Mouse (Mus musculus) liver, embryonic 15.5 days (tissue): ENCODE measurements around the gene Maml2. TPM values are rescaled to one million over a fixed set of nuclear protein-coding genes. Genes with fewer than 3 reads are reported as not detected.

Experiments used
- ATAC-seq: fragments of 200-750 bp; cut with Nextera tagmentation; 2 replicates; pipeline ENCODE4 v1.8.0; 2017; ENCODE audit warnings: moderate number of reproducible peaks, mild to moderate bottlenecking, moderate library complexity; ENCODE audit not compliant: insufficient read depth
- H3K27ac ChIP-seq: fragments of 300-500 bp; sonication (generic); replicated peaks from 2 replicates; pipeline ENCODE4 v1.5.1; 2015; ENCODE audit warnings: mild to moderate bottlenecking, inconsistent platforms
- H3K27me3 ChIP-seq: fragments of 300-500 bp; sonication (generic); 2 replicates; pipeline ENCODE4 v1.6.1; 2015; ENCODE audit warnings: mild to moderate bottlenecking, inconsistent platforms
- H3K36me3 ChIP-seq: fragments of 300-500 bp; sonication (generic); replicated peaks from 2 replicates; pipeline ENCODE4 v1.6.1; 2015; ENCODE audit warnings: moderate library complexity, mild to moderate bottlenecking, inconsistent platforms
- H3K4me1 ChIP-seq: fragments of 300-500 bp; sonication (generic); replicated peaks from 2 replicates; pipeline ENCODE4 v1.6.1; 2015; ENCODE audit warnings: inconsistent platforms
- H3K4me2 ChIP-seq: fragments of 300-500 bp; sonication (generic); 2 replicates; pipeline ENCODE4 v1.6.1; 2015; ENCODE audit warnings: moderate library complexity, mild to moderate bottlenecking, inconsistent platforms
- H3K4me3 ChIP-seq: fragments of 300-500 bp; sonication (generic); replicated peaks from 2 replicates; pipeline ENCODE4 v1.5.1; 2015; ENCODE audit warnings: mild to moderate bottlenecking, inconsistent platforms
- H3K9ac ChIP-seq: fragments of 300-500 bp; sonication (generic); 2 replicates; pipeline ENCODE4 v1.6.1; 2015; ENCODE audit warnings: moderate library complexity, mild to moderate bottlenecking, inconsistent platforms
- H3K9me3 ChIP-seq: fragments of 300-500 bp; sonication (generic); replicated peaks from 2 replicates; pipeline ENCODE4 v1.6.1; 2016; ENCODE audit warnings: inconsistent platforms
- WGBS: fragments of 180-500 bp; shearing (Covaris S2); methylation state at CpG from one replicate; pipeline ENCODE4 v1.1.7; 2015; ENCODE audit warnings: mixed read lengths; ENCODE audit not compliant: insufficient replicate concordance; 5-methylcytosine and 5-hydroxymethylcytosine counted together
- polyA plus RNA-seq: library from polyadenylated mRNA; unstranded; fragments of >200 nt; fragmentation: Nextera tagmentation; extraction: Ambion mirVana; gene quantifications from 2 replicates; pipeline ENCODE4 v1.2.1, GENCODE M21; 2015

The Maml2 gene
- polyA plus RNA-seq, 1 experiment from 2014 or later: 0.84 TPM

DNA sequence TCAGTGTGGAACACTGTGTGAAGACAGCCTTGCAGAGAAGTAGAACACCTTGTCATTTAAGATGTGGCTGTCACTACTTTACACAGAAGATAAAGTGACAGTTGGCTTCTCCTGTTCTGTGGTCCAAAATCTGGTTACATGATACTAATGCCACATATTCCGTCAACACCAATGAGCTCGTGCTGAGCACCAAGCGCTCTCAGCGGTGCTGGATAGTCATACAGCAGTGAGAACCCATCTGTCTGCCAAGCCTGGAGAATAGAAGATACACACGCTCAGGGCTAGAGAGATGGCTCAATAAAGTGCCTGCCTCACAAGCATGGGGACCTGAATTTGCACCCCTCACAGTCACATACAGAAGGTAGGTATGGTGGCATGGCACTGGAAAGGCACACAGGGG lies 177.2 kb downstream of the Maml2 start:
- Histone ChIP-seq H3K4me1 (no peaks in the 10 kb centered on the region), H3K9me3 (no peaks in the 10 kb centered on the region), H3K27ac (no peak overlapping the region), H3K36me3 (no peaks in the 10 kb centered on the region), H3K4me3 (no peak overlapping the region), H3K4me2 (no peak overlapping the region), H3K9ac (no peak overlapping the region), H3K27me3 (no peaks in the 10 kb centered on the region)
- ATAC-seq: no peak
- WGBS: 70% methylated on average over 5 of the region's 5 CpGs

DNA sequence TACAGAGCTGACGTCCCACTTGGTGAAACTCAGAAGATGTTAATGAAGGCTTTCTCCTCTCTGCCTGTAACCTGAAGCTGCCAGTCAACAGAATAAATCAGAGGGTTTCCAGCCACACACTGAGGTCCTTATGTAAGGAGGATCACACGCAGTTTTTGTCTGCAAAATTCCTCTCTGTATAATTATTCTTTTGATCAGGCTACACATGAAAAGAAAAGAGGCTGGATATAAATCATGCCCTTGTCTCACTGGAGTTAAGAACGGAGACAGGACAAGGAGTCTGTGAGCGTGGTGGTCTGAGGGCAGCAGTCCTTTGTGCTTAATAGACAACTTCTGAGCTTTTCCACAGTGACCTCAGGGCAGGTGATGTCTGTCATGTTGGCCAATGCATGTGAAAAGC lies 181.5 kb downstream of the Maml2 start:
- Histone ChIP-seq H3K36me3 (no peaks in the 10 kb centered on the region), H3K4me1 (no peaks in the 10 kb centered on the region), H3K9ac (no peak overlapping the region), H3K27me3 (no peaks in the 10 kb centered on the region), H3K4me3 (no peak overlapping the region), H3K9me3 (no peaks in the 10 kb centered on the region), H3K4me2 (no peak overlapping the region), H3K27ac (no peak overlapping the region)
- no peak for ATAC-seq
- 57% methylated on average over 4 of the region's 4 CpGs for WGBS

DNA sequence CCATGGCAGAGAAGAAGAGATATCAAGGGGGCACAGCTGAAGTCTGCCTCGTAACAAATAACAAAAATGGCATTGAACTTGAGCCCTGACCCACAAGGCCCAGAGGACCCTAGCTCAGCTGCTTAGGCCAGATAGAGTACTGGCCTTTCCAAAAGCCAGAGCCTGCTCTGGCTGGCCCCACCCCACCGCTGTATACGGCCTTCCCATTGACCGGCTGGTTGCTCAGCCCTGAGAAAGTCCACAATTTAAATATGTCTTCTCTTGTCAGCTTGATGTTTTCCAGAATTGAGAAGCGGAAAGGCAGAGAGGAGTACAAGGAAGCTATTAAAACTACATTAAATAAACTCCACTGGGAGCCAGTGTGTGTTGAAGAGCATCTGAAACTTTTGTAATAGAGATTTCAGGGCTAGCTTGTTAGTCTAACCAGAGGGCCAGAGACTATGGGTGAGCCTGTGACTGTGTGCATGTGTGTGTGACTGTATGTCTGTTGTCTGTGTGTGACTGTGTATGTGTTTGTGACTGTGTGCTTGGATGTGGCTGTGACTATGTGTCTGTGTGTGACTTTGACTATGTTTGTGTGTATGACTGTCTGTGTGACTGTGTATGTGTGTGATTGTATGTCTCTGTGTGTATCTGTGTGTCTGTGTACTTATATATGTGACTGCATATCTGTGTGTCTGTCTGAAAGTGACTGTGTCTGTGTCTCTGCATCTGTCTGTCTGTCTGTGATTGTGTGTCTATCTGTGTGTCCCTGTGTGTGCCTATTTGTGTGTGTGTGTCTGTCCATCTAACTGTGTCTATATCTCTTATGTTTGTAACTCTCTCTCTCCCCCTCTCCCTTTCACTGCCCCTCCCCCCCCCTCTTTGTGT lies 185.7 kb downstream of the Maml2 start:
- no peaks in the 10 kb centered on the region for H3K36me3 ChIP-seq
- H3K4me1 ChIP-seq: no peaks in the 10 kb centered on the region
- H3K4me2 ChIP-seq: no peak overlapping the region
- no peaks in the 10 kb centered on the region for H3K27me3 ChIP-seq
- H3K9me3 ChIP-seq: no peaks in the 10 kb centered on the region
- ATAC-seq: no peak
- H3K9ac ChIP-seq: no peak overlapping the region
- no peak overlapping the region for H3K4me3 ChIP-seq
- no peak overlapping the region for H3K27ac ChIP-seq
- WGBS: 56% methylated on average over 5 of the region's 5 CpGs

GRCm38 (mm10) chr9:13484267-13485240 lies 186.8 kb downstream of the Maml2 start:
- Histone ChIP-seq H3K9me3 (no peaks in the 10 kb centered on the region), H3K9ac (no peak overlapping the region), H3K4me2 (no peak overlapping the region), H3K36me3 (no peaks in the 10 kb centered on the region), H3K27me3 (no peaks in the 10 kb centered on the region), H3K4me1 (no peaks in the 10 kb centered on the region), H3K4me3 (no peak overlapping the region), H3K27ac (no peak overlapping the region)
- ATAC-seq: no peak
- WGBS: 44% methylated on average over 12 of the region's 12 CpGs

DNA sequence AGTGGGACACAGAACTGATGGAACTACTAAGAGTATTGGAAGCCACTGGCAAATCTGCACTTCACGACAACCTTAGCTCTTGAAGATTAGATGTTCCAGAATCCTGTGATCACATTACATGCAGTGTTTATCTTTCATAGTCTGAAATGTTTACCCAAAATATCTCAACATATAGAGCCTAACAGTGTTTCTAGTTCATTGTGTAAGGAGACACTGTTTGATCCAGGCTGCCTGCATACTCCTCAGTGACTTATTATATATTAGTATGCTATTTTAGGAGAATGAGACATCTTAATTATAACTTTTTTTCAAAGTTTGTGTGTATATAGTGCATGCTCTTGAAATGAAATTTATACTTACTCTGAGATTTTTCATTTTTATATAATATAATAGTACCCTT lies 188.2 kb downstream of the Maml2 start:
- WGBS: 63% methylated on average over 1 of the region's 1 CpGs
- H3K4me3 ChIP-seq: no peak overlapping the region
- H3K27me3 ChIP-seq: no peaks in the 10 kb centered on the region
- ATAC-seq: no peak
- no peaks in the 10 kb centered on the region for H3K4me1 ChIP-seq
- H3K9ac ChIP-seq: no peak overlapping the region
- H3K36me3 ChIP-seq: no peaks in the 10 kb centered on the region
- H3K27ac ChIP-seq: no peak overlapping the region
- H3K4me2 ChIP-seq: no peak overlapping the region
- H3K9me3 ChIP-seq: no peaks in the 10 kb centered on the region

DNA sequence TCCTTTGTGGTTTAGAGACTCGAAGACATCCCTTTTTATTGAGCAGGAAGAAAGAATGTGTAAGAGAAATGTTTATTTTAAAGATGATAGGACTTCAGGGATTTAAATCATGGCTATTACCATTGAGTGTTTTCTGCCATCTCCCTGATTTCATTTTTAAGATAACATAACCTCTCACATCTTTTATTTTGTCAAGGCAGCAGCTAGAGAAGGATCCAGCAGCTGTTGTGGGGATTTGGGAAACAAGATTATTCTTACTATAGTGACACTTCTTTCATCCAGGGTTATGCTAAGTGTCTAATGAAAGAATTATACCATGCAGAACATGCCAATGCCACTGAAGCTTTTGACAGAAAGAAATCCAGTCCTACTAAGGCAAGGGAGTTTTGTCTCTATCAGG lies 193.3 kb downstream of the Maml2 start:
- 16% methylated on average over 1 of the region's 1 CpGs for WGBS
- Histone ChIP-seq H3K27ac (no peak overlapping the region), H3K9ac (no peak overlapping the region), H3K9me3 (no peaks in the 10 kb centered on the region), H3K4me2 (no peak overlapping the region), H3K4me1 (no peaks in the 10 kb centered on the region), H3K4me3 (no peak overlapping the region), H3K36me3 (no peaks in the 10 kb centered on the region), H3K27me3 (no peaks in the 10 kb centered on the region)
- ATAC-seq: no peak

- no peak overlapping the region for H3K9ac ChIP-seq
- H3K36me3 ChIP-seq: no peaks in the 10 kb centered on the region
- no peak for ATAC-seq
- WGBS: 60% methylated on average over 9 of the region's 9 CpGs
- H3K27me3 ChIP-seq: no peaks in the 10 kb centered on the region
- no peak overlapping the region for H3K4me3 ChIP-seq
- no peaks in the 10 kb centered on the region for H3K4me1 ChIP-seq
- H3K4me2 ChIP-seq: no peak overlapping the region
- H3K9me3 ChIP-seq: no peaks in the 10 kb centered on the region
- H3K27ac ChIP-seq: no peak overlapping the region
Measured at GRCm38 (mm10) chr9:13491854-13492620, 194.3 kb downstream of the Maml2 start.

DNA sequence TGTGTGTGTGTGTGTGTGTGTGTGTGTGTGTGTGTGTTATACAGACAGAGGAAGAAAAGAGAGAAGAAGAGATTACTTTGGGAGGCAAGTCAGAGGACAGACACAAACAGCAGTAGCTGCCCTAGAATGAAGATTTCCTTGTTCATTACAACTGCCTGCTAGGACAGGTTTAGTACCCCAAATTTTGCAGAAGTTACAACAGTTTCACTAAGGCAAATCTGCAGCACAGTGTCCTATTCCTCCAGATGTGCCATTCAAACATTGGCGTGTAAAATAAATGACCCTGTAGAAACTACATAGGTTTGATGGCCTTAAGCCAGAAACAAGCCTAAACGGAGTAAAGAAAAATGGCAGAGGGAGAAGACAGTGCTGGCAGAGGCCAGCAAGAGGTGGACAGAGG lies 195.1 kb downstream of the Maml2 start:
- H3K4me2 ChIP-seq: no peak overlapping the region
- ATAC-seq: no peak
- H3K27me3 ChIP-seq: no peaks in the 10 kb centered on the region
- H3K27ac ChIP-seq: no peak overlapping the region
- H3K9ac ChIP-seq: no peak overlapping the region
- H3K9me3 ChIP-seq: no peaks in the 10 kb centered on the region
- WGBS: 65% methylated on average over 2 of the region's 2 CpGs
- H3K36me3 ChIP-seq: no peaks in the 10 kb centered on the region
- no peaks in the 10 kb centered on the region for H3K4me1 ChIP-seq
- H3K4me3 ChIP-seq: no peak overlapping the region

- WGBS: 59% methylated on average over 2 of the region's 2 CpGs
- Histone ChIP-seq H3K4me2 (no peak overlapping the region), H3K9me3 (no peaks in the 10 kb centered on the region), H3K27ac (no peak overlapping the region), H3K36me3 (no peaks in the 10 kb centered on the region), H3K4me3 (no peak overlapping the region), H3K9ac (no peak overlapping the region), H3K27me3 (no peaks in the 10 kb centered on the region), H3K4me1 (no peaks in the 10 kb centered on the region)
- ATAC-seq: no peak
Measured at GRCm38 (mm10) chr9:13493746-13494145, 196.0 kb downstream of the Maml2 start.

DNA sequence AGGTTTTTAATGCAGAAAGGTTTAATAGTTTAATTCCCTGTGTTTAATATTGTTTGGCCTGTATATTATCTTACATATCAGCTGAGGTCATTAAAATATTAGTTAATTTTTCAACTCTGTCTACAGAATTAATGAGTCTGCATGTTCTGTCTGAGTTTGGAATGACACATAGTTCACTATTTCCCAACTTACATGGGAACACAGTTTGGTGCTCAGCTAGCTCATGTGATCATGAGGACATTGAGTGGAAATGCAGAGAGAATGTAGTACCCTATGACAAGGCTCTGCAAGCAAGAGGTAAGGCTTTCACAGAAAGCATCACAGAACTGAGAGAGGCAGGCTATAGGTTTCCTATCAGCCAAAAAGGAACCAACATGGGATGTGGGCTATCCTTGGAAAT lies 197.8 kb downstream of the Maml2 start:
- no peak overlapping the region for H3K4me2 ChIP-seq
- no peaks in the 10 kb centered on the region for H3K9me3 ChIP-seq
- H3K9ac ChIP-seq: no peak overlapping the region
- H3K4me3 ChIP-seq: no peak overlapping the region
- H3K27me3 ChIP-seq: no peaks in the 10 kb centered on the region
- H3K27ac ChIP-seq: no peak overlapping the region
- ATAC-seq: no peak
- H3K36me3 ChIP-seq: no peaks in the 10 kb centered on the region
- no peaks in the 10 kb centered on the region for H3K4me1 ChIP-seq

DNA sequence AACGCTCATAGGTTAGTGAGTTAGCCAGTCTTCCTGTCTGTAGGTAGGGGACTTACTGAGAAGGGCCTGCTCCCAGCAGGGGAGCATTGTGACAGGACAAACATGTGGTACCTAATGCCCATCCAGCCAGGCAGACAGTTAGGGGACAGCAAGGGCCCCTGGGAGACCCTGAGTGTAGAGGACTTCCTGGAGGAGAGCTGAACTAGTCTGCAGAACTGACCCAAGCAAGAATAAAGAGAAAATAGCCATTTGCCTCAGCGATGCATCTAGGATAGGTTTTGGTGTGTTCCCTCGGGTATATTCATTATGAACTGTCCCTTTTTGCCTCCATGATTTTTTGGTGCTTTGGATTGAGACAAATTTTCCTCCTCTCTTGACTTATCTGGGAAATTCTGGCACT lies 199.3 kb downstream of the Maml2 start:
- H3K27ac ChIP-seq: no peak overlapping the region
- ATAC-seq: no peak

More for the DNA sequence above, 199.3 kb downstream of the Maml2 start:
- Histone ChIP-seq H3K9ac (no peak overlapping the region), H3K4me1 (no peaks in the 10 kb centered on the region), H3K4me3 (no peak overlapping the region), H3K36me3 (no peaks in the 10 kb centered on the region), H3K27me3 (no peaks in the 10 kb centered on the region), H3K4me2 (no peak overlapping the region), H3K9me3 (no peaks in the 10 kb centered on the region)
- 63% methylated on average over 3 of the region's 3 CpGs for WGBS
